Mouse (Mus musculus) neural tube, embryonic 15.5 days (tissue): ENCODE results near the gene Taar8c. TPM values are rescaled to one million over a fixed set of nuclear protein-coding genes. Genes with fewer than 3 reads are reported as not detected.
"Not testable (repeated sequence)": the region's sequence is repeated elsewhere in the genome, so short reads cannot be mapped to it uniquely, and the experiment has no call there.

Experiments
- ATAC-seq: fragments of 200-750 bp; cut with Nextera tagmentation; 2 replicates; pipeline ENCODE4 v1.8.0; 2017; ENCODE audit warnings: mild to moderate bottlenecking, moderate TSS enrichment, moderate library complexity; ENCODE audit not compliant: low FRiP score
- H3K27ac ChIP-seq: fragments of 300-500 bp; sonication (generic); replicated peaks from 2 replicates; pipeline ENCODE4 v1.5.1; 2015; ENCODE audit warnings: mild to moderate bottlenecking, inconsistent platforms
- H3K27me3 ChIP-seq: fragments of 300-500 bp; sonication (generic); replicated peaks from 2 replicates; pipeline ENCODE4 v1.6.1; 2015; ENCODE audit warnings: inconsistent platforms
- H3K36me3 ChIP-seq: fragments of 300-500 bp; sonication (generic); 2 replicates; pipeline ENCODE4 v1.6.1; 2015; ENCODE audit warnings: inconsistent platforms
- H3K4me1 ChIP-seq: fragments of 300-500 bp; sonication (generic); 2 replicates; pipeline ENCODE4 v1.6.1; 2015; ENCODE audit warnings: inconsistent platforms
- H3K4me2 ChIP-seq: fragments of 300-500 bp; sonication (generic); 2 replicates; pipeline ENCODE4 v1.6.1; 2015; ENCODE audit warnings: inconsistent platforms, mild to moderate bottlenecking, moderate library complexity
- H3K4me3 ChIP-seq: fragments of 300-500 bp; sonication (generic); replicated peaks from 2 replicates; pipeline ENCODE4 v1.5.1; 2015; ENCODE audit warnings: mild to moderate bottlenecking, inconsistent platforms
- H3K9ac ChIP-seq: fragments of 300-500 bp; sonication (generic); replicated peaks from 2 replicates; pipeline ENCODE4 v1.6.1; 2015; ENCODE audit warnings: mild to moderate bottlenecking, inconsistent platforms
- H3K9me3 ChIP-seq: fragments of 300-500 bp; sonication (generic); replicated peaks from 2 replicates; pipeline ENCODE4 v1.6.1; 2016; ENCODE audit warnings: inconsistent platforms
- WGBS: fragments of 180-500 bp; shearing (Covaris S2); methylation state at CpG from one replicate; pipeline ENCODE4 v1.1.7; 2015; ENCODE audit warnings: mixed read lengths; 5-methylcytosine and 5-hydroxymethylcytosine counted together
- polyA plus RNA-seq: library from polyadenylated mRNA; unstranded; fragments of >200 nt; fragmentation: Nextera tagmentation; extraction: Ambion mirVana; gene quantifications from 2 replicates; pipeline ENCODE4 v1.2.1, GENCODE M21; 2015

Taar8c gene
- polyA plus RNA-seq, 1 experiment from 2014 or later, result not detected

GRCm38 (mm10) chr10:24108236-24108635, 6.5 kb upstream of the Taar8c start:
- Histone ChIP-seq H3K36me3 (no peaks in the 10 kb centered on the region), H3K27me3 (no peaks in the 10 kb centered on the region), H3K9ac (no peak overlapping the region), H3K4me1 (no peaks in the 10 kb centered on the region), H3K27ac (no peak overlapping the region), H3K4me2 (no peak overlapping the region), H3K4me3 (no peak overlapping the region), H3K9me3 (no peaks in the 10 kb centered on the region)
- ATAC-seq, result no peak
- whole genome bisulfite sequencing, result 67% methylated on average over 3 of the region's 3 CpGs

DNA sequence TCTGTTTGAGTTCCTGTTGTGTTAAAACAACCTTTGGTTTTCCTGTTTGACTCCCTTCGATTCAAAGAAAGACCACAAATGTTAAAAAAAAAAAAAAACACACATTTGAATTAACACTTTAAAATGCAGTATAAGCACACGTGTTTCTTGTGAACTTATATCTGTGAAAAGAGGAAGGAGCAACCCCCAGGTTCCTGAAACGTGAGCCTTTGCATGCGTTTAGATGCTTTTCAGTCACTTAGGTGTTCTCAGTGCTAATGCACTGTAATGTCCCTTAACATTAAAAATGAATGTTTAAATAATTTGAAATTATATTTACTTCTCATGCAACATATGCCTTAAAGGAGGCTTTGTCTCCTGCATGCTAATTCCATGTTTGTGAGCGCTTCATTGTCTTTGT, 6.0 kb upstream of the Taar8c start:
- Histone ChIP-seq H3K9me3 (no peaks in the 10 kb centered on the region), H3K27ac (no peak overlapping the region), H3K9ac (no peak overlapping the region), H3K27me3 (no peaks in the 10 kb centered on the region), H3K4me3 (no peak overlapping the region), H3K4me1 (no peaks in the 10 kb centered on the region), H3K4me2 (no peak overlapping the region), H3K36me3 (no peaks in the 10 kb centered on the region)
- 76% methylated on average over 5 of the region's 5 CpGs for WGBS
- no peak for ATAC-seq

DNA sequence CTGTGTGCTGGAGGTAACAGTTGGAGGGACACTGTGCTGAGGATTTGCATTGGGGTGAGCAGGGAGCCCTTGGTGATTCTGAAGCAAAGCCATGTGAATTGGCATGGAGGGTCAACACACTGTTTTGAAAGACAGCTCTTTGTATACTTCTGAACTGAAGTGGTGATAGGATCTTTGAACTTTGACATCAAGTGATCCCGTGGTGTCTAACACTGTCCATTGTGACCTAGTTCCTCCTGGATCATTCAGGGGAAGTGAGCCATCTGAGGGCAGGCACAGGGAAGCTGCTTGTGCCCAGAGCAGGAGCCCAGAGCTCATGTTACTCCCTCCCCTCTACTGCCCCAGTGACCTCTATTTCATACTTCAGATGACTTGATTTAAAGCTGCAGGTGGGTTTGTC, 1.6 kb upstream of the Taar8c start:
- 70% methylated on average over 1 of the region's 1 CpGs for WGBS
- H3K27ac ChIP-seq, H3K9me3 ChIP-seq, H3K4me1 ChIP-seq, H3K36me3 ChIP-seq, H3K27me3 ChIP-seq, ATAC-seq, H3K9ac ChIP-seq, H3K4me3 ChIP-seq, H3K4me2 ChIP-seq: not testable (repeated sequence)

- not testable (repeated sequence) for H3K4me1 ChIP-seq, H3K27me3 ChIP-seq, H3K4me3 ChIP-seq, H3K9ac ChIP-seq, H3K4me2 ChIP-seq, H3K36me3 ChIP-seq, ATAC-seq, H3K9me3 ChIP-seq, H3K27ac ChIP-seq
- WGBS, result 68% methylated on average over 2 of the region's 2 CpGs
Measured at GRCm38 (mm10) chr10:24097010-24097409, 4.7 kb downstream of the Taar8c start.

DNA sequence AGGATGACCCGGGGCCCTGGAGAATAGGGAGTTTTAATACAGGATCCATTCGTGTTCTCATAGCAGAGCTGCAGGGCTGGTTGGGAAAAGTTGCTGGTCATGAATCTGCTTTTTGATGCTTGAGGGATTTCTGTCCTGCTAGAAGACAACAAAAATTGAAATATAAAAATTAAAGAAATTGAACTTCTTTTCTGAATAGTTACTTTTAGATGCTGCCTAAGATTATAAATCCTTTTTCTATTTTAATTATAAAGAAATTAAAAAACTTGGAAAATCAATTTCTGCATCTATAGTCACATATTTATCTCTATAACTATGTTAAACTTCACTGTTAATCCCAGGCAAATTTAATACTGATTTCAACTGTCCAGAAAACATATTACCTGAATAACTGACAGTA, 9.5 kb downstream of the Taar8c start, which contains the start of gene Taar8b:
Taar8b (minus strand) TSS at position 101 of the 400 bp plus-strand sequence.
- H3K4me2 ChIP-seq, result no peak within 1 kb of the TSS
- no peaks in the 10 kb centered on the region for H3K36me3 ChIP-seq
- no peak within 1 kb of the TSS for H3K4me3 ChIP-seq
- H3K4me1 ChIP-seq, result no peaks in the 10 kb centered on the region
- no peaks in the 10 kb centered on the region for H3K27me3 ChIP-seq
- no peak within 1 kb of the TSS for H3K9ac ChIP-seq
- no peak within 1 kb of the TSS for H3K27ac ChIP-seq
- 74% methylated on average over 2 of the region's 2 CpGs for whole genome bisulfite sequencing
- ATAC-seq, result no peak
- no peaks in the 10 kb centered on the region for H3K9me3 ChIP-seq

GRCm38 (mm10) chr10:24087168-24087567, 14.5 kb downstream of the Taar8c start:
- ATAC-seq, result no peak
- Histone ChIP-seq H3K9ac (no peak overlapping the region), H3K36me3 (no peaks in the 10 kb centered on the region), H3K4me2 (no peak overlapping the region), H3K27ac (no peak overlapping the region), H3K4me1 (no peaks in the 10 kb centered on the region), H3K4me3 (no peak overlapping the region), H3K27me3 (no peaks in the 10 kb centered on the region), H3K9me3 (no peaks in the 10 kb centered on the region)
- 93% methylated on average over 2 of the region's 2 CpGs for WGBS

GRCm38 (mm10) chr10:24086555-24086954, 15.2 kb downstream of the Taar8c start:
- WGBS, result 90% methylated on average over 5 of the region's 5 CpGs
- no peak overlapping the region for H3K9ac ChIP-seq
- H3K4me3 ChIP-seq, result no peak overlapping the region
- H3K27ac ChIP-seq, result no peak overlapping the region
- ATAC-seq, result no peak
- no peak overlapping the region for H3K4me2 ChIP-seq
- no peaks in the 10 kb centered on the region for H3K27me3 ChIP-seq
- H3K4me1 ChIP-seq, result no peaks in the 10 kb centered on the region
- no peaks in the 10 kb centered on the region for H3K9me3 ChIP-seq
- H3K36me3 ChIP-seq, result no peaks in the 10 kb centered on the region

- Histone ChIP-seq H3K27me3 (no peaks in the 10 kb centered on the region), H3K4me1 (no peaks in the 10 kb centered on the region), H3K9me3 (no peaks in the 10 kb centered on the region), H3K27ac (no peak overlapping the region), H3K36me3 (no peaks in the 10 kb centered on the region), H3K4me2 (no peak overlapping the region), H3K4me3 (no peak overlapping the region), H3K9ac (no peak overlapping the region)
- WGBS, result 53% methylated on average over 5 of the region's 5 CpGs
- no peak for ATAC-seq
Measured at GRCm38 (mm10) chr10:24085936-24086335, 15.8 kb downstream of the Taar8c start.

GRCm38 (mm10) chr10:24080166-24080565, 21.5 kb downstream of the Taar8c start:
- no peaks in the 10 kb centered on the region for H3K4me1 ChIP-seq
- no peak overlapping the region for H3K4me2 ChIP-seq
- H3K9me3 ChIP-seq, result no peaks in the 10 kb centered on the region
- no peak overlapping the region for H3K27ac ChIP-seq
- no peak for ATAC-seq
- H3K27me3 ChIP-seq, result no peaks in the 10 kb centered on the region
- H3K9ac ChIP-seq, result no peak overlapping the region
- 48% methylated on average over 3 of the region's 3 CpGs for WGBS
- H3K4me3 ChIP-seq, result no peak overlapping the region
- no peaks in the 10 kb centered on the region for H3K36me3 ChIP-seq

- ATAC-seq, result not testable (repeated sequence)
Measured at GRCm38 (mm10) chr10:24076200-24076599, 25.5 kb downstream of the Taar8c start, which contains the start of gene Taar8a. Taar8a (plus strand) TSS chr10:24076500.

DNA sequence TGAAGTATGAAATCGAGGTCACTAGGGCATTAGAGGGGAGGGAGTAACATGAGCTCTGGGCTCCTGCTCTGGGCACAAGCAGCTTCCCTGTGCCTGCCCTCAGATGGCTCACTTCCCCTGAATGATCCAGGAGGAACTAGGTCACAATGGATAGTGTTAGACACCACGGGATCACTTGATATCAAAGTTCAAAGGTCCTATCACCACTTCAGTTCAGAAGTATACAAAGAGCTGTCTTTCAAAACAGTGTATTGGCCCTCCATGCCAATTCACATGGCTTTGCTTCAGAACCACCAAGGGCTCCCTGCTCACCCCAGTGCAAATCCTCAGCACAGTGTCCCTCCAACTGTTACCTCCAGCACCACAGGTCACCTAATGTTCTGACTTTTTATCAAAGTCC, 27.0 kb downstream of the Taar8c start:
- not testable (repeated sequence) for H3K4me3 ChIP-seq, H3K4me2 ChIP-seq, H3K27ac ChIP-seq, ATAC-seq, H3K4me1 ChIP-seq, H3K9me3 ChIP-seq, H3K27me3 ChIP-seq, H3K36me3 ChIP-seq, H3K9ac ChIP-seq
- WGBS, result 69% methylated on average over 2 of the region's 2 CpGs

More at GRCm38 (mm10) chr10:24076200-24076599, 25.5 kb downstream of the Taar8c start, which contains the start of gene Taar8a:
- not testable (repeated sequence) for H3K4me3 ChIP-seq, H3K27ac ChIP-seq, H3K4me1 ChIP-seq, H3K9me3 ChIP-seq, H3K27me3 ChIP-seq, H3K4me2 ChIP-seq, H3K36me3 ChIP-seq, H3K9ac ChIP-seq
- WGBS, result 89% methylated on average over 2 of the region's 4 CpGs

GRCm38 (mm10) chr10:24058986-24059385, 42.7 kb downstream of the Taar8c start:
- ATAC-seq, result no peak
- no peaks in the 10 kb centered on the region for H3K4me1 ChIP-seq
- no peak overlapping the region for H3K27ac ChIP-seq
- no peak overlapping the region for H3K9ac ChIP-seq
- H3K9me3 ChIP-seq, result no peaks in the 10 kb centered on the region
- no peak overlapping the region for H3K4me2 ChIP-seq
- no peak overlapping the region for H3K4me3 ChIP-seq
- H3K27me3 ChIP-seq, result no peaks in the 10 kb centered on the region
- 84% methylated on average over 3 of the region's 3 CpGs for WGBS
- H3K36me3 ChIP-seq, result no peaks in the 10 kb centered on the region

DNA sequence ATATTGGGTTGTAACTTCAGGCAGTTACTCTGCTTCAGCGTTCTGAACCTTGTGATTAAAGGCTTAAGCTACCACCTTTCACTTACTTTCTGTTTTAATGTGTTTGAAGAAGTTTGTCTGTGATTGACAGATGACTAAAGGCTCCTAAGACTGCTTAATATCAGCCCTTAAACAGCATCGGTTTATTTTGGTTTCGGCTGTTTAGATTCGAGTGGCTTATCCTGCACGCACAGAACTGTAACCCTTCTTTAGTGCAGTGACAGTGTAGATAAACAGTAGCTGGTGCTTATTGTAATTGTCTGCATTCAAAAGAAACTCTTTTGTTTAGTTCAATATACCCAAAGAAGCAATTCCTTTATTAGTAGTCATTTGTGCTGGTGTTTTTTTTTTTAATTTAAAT, 49.7 kb downstream of the Taar8c start:
- Histone ChIP-seq H3K4me1 (no peaks in the 10 kb centered on the region), H3K27me3 (no peaks in the 10 kb centered on the region), H3K9me3 (no peaks in the 10 kb centered on the region), H3K4me3 (no peak overlapping the region), H3K9ac (no peak overlapping the region), H3K4me2 (no peak overlapping the region), H3K36me3 (no peaks in the 10 kb centered on the region), H3K27ac (no peak overlapping the region)
- ATAC-seq, result no peak
- 80% methylated on average over 5 of the region's 5 CpGs for WGBS
